Mouse (Mus musculus) heart, embryonic 16.5 days (tissue): ENCODE results near the gene Coq5. TPM values are rescaled to one million over a fixed set of nuclear protein-coding genes. Genes with fewer than 3 reads are reported as not detected.

ENCODE experiments used
- ATAC-seq: fragments of 200-750 bp; cut with Nextera tagmentation; replicated peaks from 2 replicates; pipeline ENCODE4 v1.8.0; 2017; ENCODE audit warnings: moderate number of reproducible peaks; ENCODE audit not compliant: insufficient read depth, low FRiP score; ENCODE audit errors: extremely low read depth
- H3K27ac ChIP-seq: fragments of 300-500 bp; sonication (generic); 2 replicates; pipeline ENCODE4 v1.5.1; 2014; ENCODE audit warnings: mild to moderate bottlenecking, low read length, control low read depth, moderate library complexity
- H3K27me3 ChIP-seq: fragments of 300-500 bp; sonication (generic); 2 replicates; pipeline ENCODE4 v1.6.1; 2014; ENCODE audit warnings: low read length, mixed read lengths; ENCODE audit not compliant: control insufficient read depth, insufficient read depth
- H3K36me3 ChIP-seq: fragments of 300-500 bp; sonication (generic); 2 replicates; pipeline ENCODE4 v1.6.1; 2014; ENCODE audit not compliant: control insufficient read depth, insufficient read depth
- H3K4me1 ChIP-seq: fragments of 300-500 bp; sonication (generic); 2 replicates; pipeline ENCODE4 v1.6.1; 2014; ENCODE audit warnings: low read length, mixed read lengths; ENCODE audit not compliant: control insufficient read depth, insufficient read depth
- H3K4me2 ChIP-seq: fragments of 300-500 bp; sonication (generic); 2 replicates; pipeline ENCODE4 v1.6.1; 2014; ENCODE audit warnings: low read depth, mild to moderate bottlenecking, control low read depth, low read length
- H3K4me3 ChIP-seq: fragments of 300-500 bp; sonication (generic); 2 replicates; pipeline ENCODE4 v1.5.1; 2014; ENCODE audit warnings: mild to moderate bottlenecking, control low read depth, low read length
- H3K9ac ChIP-seq: fragments of 300-500 bp; sonication (generic); 2 replicates; pipeline ENCODE4 v1.6.1; 2014; ENCODE audit warnings: low read length, control low read depth
- H3K9me3 ChIP-seq: fragments of 300-500 bp; sonication (generic); replicated peaks from 2 replicates; pipeline ENCODE4 v1.6.1; 2016; ENCODE audit warnings: low read length; ENCODE audit not compliant: control insufficient read depth
- WGBS: fragments of 180-500 bp; shearing (Covaris S2); extraction: QIAGEN DNeasy Blood & Tissue Kit; methylation state at CpG from one replicate; pipeline ENCODE4 v1.1.7; 2014; 5-methylcytosine and 5-hydroxymethylcytosine counted together
- polyA plus RNA-seq: library from polyadenylated mRNA; unstranded; fragments of >200 nt; fragmentation: Nextera tagmentation; extraction: Ambion mirVana; gene quantifications from 2 replicates; pipeline ENCODE4 v1.2.1, GENCODE M21; 2015

The Coq5 gene
- polyA plus RNA-seq: 91.0 and 95.7 TPM in 2 replicates

- Histone ChIP-seq H3K4me3 (peak within 1 kb of the TSS; percentile 84), H3K36me3 (peaks cover 12% of the 10 kb centered on the region), H3K4me2 (peak within 1 kb of the TSS; percentile 65), H3K4me1 (peaks cover 5% of the 10 kb centered on the region), H3K9me3 (no peaks in the 10 kb centered on the region), H3K27me3 (no peaks in the 10 kb centered on the region), H3K9ac (peak within 1 kb of the TSS; percentile 89), H3K27ac (peak within 1 kb of the TSS; percentile 76)
- 3% methylated on average over 45 of the region's 45 CpGs for WGBS
- ATAC-seq: peak; percentile 88
Measured at GRCm38 (mm10) chr5:115279226-115280049, at the start of gene Coq5. Gene Coq5 (plus strand): TSS chr5:115279666.

- peak; percentile 66; the same call in 1 of the 2 replicates for ATAC-seq
Measured at GRCm38 (mm10) chr5:115230830-115231551, 48.5 kb upstream of the Coq5 start.

GRCm38 (mm10) chr5:115231552-115232120 is 47.8 kb upstream of the Coq5 start:
- Histone ChIP-seq H3K9me3 (no peaks in the 10 kb centered on the region), H3K27ac (peak overlapping the region; percentile 62), H3K4me2 (no peak overlapping the region), H3K27me3 (peaks cover 2% of the 10 kb centered on the region; the same call in 1 of the 2 replicates), H3K36me3 (no peaks in the 10 kb centered on the region), H3K4me3 (no peak overlapping the region), H3K4me1 (peaks cover 17% of the 10 kb centered on the region), H3K9ac (peak overlapping the region; percentile 41)
- WGBS: 43% methylated on average over 16 of the region's 16 CpGs
- ATAC-seq: no peak

More at GRCm38 (mm10) chr5:115230830-115231551, 48.5 kb upstream of the Coq5 start:
- H3K27ac ChIP-seq: peak overlapping the region; percentile 62
- H3K4me2 ChIP-seq: no peak overlapping the region
- H3K9me3 ChIP-seq: no peaks in the 10 kb centered on the region
- H3K4me1 ChIP-seq: peaks cover 15% of the 10 kb centered on the region
- H3K9ac ChIP-seq: peak overlapping the region; percentile 41
- peaks cover 2% of the 10 kb centered on the region; the same call in 1 of the 2 replicates for H3K27me3 ChIP-seq
- WGBS: 33% methylated on average over 15 of the region's 15 CpGs
- no peaks in the 10 kb centered on the region for H3K36me3 ChIP-seq
- no peak overlapping the region for H3K4me3 ChIP-seq

GRCm38 (mm10) chr5:115232516-115232915 is 47.0 kb upstream of the Coq5 start:
- Histone ChIP-seq H3K27ac (no peak overlapping the region), H3K27me3 (peaks cover 2% of the 10 kb centered on the region; the same call in 1 of the 2 replicates), H3K4me2 (no peak overlapping the region), H3K9ac (no peak overlapping the region), H3K9me3 (no peaks in the 10 kb centered on the region), H3K36me3 (no peaks in the 10 kb centered on the region), H3K4me3 (no peak overlapping the region), H3K4me1 (peaks cover 17% of the 10 kb centered on the region)
- WGBS: 72% methylated on average over 6 of the region's 6 CpGs
- ATAC-seq: no peak

- WGBS: 90% methylated on average over 14 of the region's 14 CpGs
- Histone ChIP-seq H3K9ac (no peak overlapping the region), H3K27ac (no peak overlapping the region), H3K4me3 (no peak overlapping the region), H3K27me3 (peaks cover 2% of the 10 kb centered on the region; the same call in 1 of the 2 replicates), H3K36me3 (no peaks in the 10 kb centered on the region), H3K9me3 (no peaks in the 10 kb centered on the region), H3K4me2 (no peak overlapping the region), H3K4me1 (peaks cover 17% of the 10 kb centered on the region)
- ATAC-seq: no peak
Measured at GRCm38 (mm10) chr5:115233031-115233780, 46.3 kb upstream of the Coq5 start.

GRCm38 (mm10) chr5:115234519-115234918 is 44.9 kb upstream of the Coq5 start:
- ATAC-seq: no peak
- Histone ChIP-seq H3K27me3 (peaks cover 2% of the 10 kb centered on the region; the same call in 1 of the 2 replicates), H3K4me3 (no peak overlapping the region), H3K4me1 (peaks cover 23% of the 10 kb centered on the region), H3K9me3 (no peaks in the 10 kb centered on the region), H3K4me2 (no peak overlapping the region), H3K9ac (no peak overlapping the region), H3K27ac (no peak overlapping the region), H3K36me3 (no peaks in the 10 kb centered on the region)
- 78% methylated on average over 6 of the region's 6 CpGs for WGBS

- H3K27ac ChIP-seq: peak overlapping the region; percentile 40
- 0% methylated on average over 45 of the region's 45 CpGs for WGBS
- 0 out of 2 replicates have a peak, but pooled peaks have one; percentile 34 for ATAC-seq
Measured at GRCm38 (mm10) chr5:115235323-115235771, 44.1 kb upstream of the Coq5 start.

GRCm38 (mm10) chr5:115235786-115236263 is 43.6 kb upstream of the Coq5 start, which contains the start of gene Pop5:
Gene Pop5 (plus strand): TSS chr5:115235836.
- H3K9ac ChIP-seq: peak within 1 kb of the TSS; percentile 84
- peaks cover 2% of the 10 kb centered on the region; the same call in 1 of the 2 replicates for H3K27me3 ChIP-seq
- peak; percentile 50 for ATAC-seq
- no peaks in the 10 kb centered on the region for H3K9me3 ChIP-seq
- H3K36me3 ChIP-seq: peaks cover 9% of the 10 kb centered on the region
- peak within 1 kb of the TSS; percentile 95 for H3K4me2 ChIP-seq
- peak within 1 kb of the TSS; percentile 70 for H3K4me3 ChIP-seq
- WGBS: 1% methylated on average over 21 of the region's 21 CpGs
- H3K4me1 ChIP-seq: peaks cover 22% of the 10 kb centered on the region
- H3K27ac ChIP-seq: peak within 1 kb of the TSS; percentile 40

More at GRCm38 (mm10) chr5:115235323-115235771, 44.1 kb upstream of the Coq5 start:
- peaks cover 2% of the 10 kb centered on the region; the same call in 1 of the 2 replicates for H3K27me3 ChIP-seq
- H3K36me3 ChIP-seq: peaks cover 4% of the 10 kb centered on the region; the same call in 1 of the 2 replicates
- H3K4me2 ChIP-seq: peak overlapping the region; percentile 95
- H3K4me1 ChIP-seq: peaks cover 23% of the 10 kb centered on the region
- peak overlapping the region; percentile 84 for H3K9ac ChIP-seq
- H3K9me3 ChIP-seq: no peaks in the 10 kb centered on the region
- H3K4me3 ChIP-seq: peak overlapping the region; percentile 70
